Mouse (Mus musculus) forebrain, embryonic 13.5 days (tissue): ENCODE measurements around the gene Dsn1. TPM values are rescaled to one million over a fixed set of nuclear protein-coding genes. Genes with fewer than 3 reads are reported as not detected.

Experiments used
- ATAC-seq: fragments of 200-750 bp; cut with Nextera tagmentation; 2 replicates; pipeline ENCODE4 v1.8.0; 2017
- H3K27ac ChIP-seq: fragments of 300-500 bp; sonication (generic); 2 replicates; pipeline ENCODE4 v1.5.1; 2015; ENCODE audit warnings: inconsistent platforms, mild to moderate bottlenecking, moderate library complexity
- H3K27me3 ChIP-seq: fragments of 300-500 bp; sonication (generic); 2 replicates; pipeline ENCODE4 v1.6.1; 2015; ENCODE audit warnings: mild to moderate bottlenecking, inconsistent platforms
- H3K36me3 ChIP-seq: fragments of 300-500 bp; sonication (generic); 2 replicates; pipeline ENCODE4 v1.6.1; 2015; ENCODE audit warnings: mild to moderate bottlenecking, inconsistent platforms; ENCODE audit not compliant: poor library complexity, severe bottlenecking
- H3K4me1 ChIP-seq: fragments of 300-500 bp; sonication (generic); 2 replicates; pipeline ENCODE4 v1.6.1; 2015; ENCODE audit warnings: inconsistent platforms
- H3K4me2 ChIP-seq: fragments of 300-500 bp; sonication (generic); 2 replicates; pipeline ENCODE4 v1.6.1; 2015; ENCODE audit warnings: inconsistent platforms, mild to moderate bottlenecking, moderate library complexity
- H3K4me3 ChIP-seq: fragments of 300-500 bp; sonication (generic); 2 replicates; pipeline ENCODE4 v1.5.1; 2015; ENCODE audit warnings: mild to moderate bottlenecking, inconsistent platforms
- H3K9ac ChIP-seq: fragments of 300-500 bp; sonication (generic); 2 replicates; pipeline ENCODE4 v1.6.1; 2015; ENCODE audit warnings: mild to moderate bottlenecking, inconsistent platforms
- H3K9me3 ChIP-seq: fragments of 300-500 bp; sonication (generic); replicated peaks from 2 replicates; pipeline ENCODE4 v1.6.1; 2016; ENCODE audit warnings: inconsistent platforms
- WGBS: fragments of 180-500 bp; shearing (Covaris S2); methylation state at CpG from one replicate; pipeline ENCODE4 v1.1.7; 2015; 5-methylcytosine and 5-hydroxymethylcytosine counted together
- polyA plus RNA-seq: library from polyadenylated mRNA; unstranded; fragments of >200 nt; fragmentation: Nextera tagmentation; extraction: Ambion mirVana; gene quantifications from 2 replicates; pipeline ENCODE4 v1.2.1, GENCODE M21; 2015

Gene Dsn1
- polyA plus RNA-seq: 38.8 TPM in 2 replicates

DNA sequence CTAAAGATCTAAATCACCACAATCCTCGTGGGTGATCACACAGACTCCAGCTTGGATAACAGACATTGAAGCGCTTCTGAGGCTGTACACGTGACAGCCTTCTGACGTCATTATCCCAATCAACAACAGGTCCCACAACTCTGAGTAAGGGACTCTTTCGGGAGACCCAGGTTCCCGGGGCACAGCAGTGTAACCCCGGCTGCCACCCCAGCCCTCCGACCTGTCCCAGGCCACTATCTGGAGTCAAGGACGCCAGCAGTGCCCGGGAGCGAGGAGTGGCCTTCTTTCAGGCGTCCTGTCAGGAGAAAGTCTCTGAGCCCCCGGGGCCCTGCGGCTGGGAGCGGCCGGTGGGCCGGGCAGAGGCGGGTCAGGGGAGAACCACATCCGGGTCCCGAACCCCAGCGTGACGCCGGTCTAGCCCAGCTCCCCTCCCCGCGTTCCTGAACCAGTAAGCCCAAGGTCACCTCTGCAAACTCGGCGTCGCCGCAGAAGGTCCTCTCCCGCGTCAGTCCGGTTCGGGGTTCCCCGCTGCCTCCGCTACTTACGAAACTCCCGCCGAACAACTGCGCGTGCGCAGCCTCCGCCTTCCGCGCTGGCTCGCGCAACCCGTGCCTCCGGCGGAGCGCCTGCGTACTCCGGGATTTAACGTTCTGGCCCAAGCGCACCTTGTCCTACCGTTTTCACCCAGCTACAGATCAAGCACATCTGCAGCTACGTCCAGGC, at the start of gene Dsn1:
Gene Dsn1, minus strand, starts transcription at position 644 of the 723 bp plus-strand sequence.
- peak within 1 kb of the TSS; percentile 78 for H3K27ac ChIP-seq
- H3K36me3 ChIP-seq: peaks cover 24% of the 10 kb centered on the region
- H3K9me3 ChIP-seq: no peaks in the 10 kb centered on the region
- peak; percentile 85 for ATAC-seq
- WGBS: under 1% methylated on average over 54 of the region's 56 CpGs
- H3K9ac ChIP-seq: peak within 1 kb of the TSS; percentile 78
- peak within 1 kb of the TSS; percentile 88 for H3K4me2 ChIP-seq
- H3K4me1 ChIP-seq: peaks cover 21% of the 10 kb centered on the region
- peak within 1 kb of the TSS; percentile 66 for H3K4me3 ChIP-seq
- no peaks in the 10 kb centered on the region for H3K27me3 ChIP-seq

DNA sequence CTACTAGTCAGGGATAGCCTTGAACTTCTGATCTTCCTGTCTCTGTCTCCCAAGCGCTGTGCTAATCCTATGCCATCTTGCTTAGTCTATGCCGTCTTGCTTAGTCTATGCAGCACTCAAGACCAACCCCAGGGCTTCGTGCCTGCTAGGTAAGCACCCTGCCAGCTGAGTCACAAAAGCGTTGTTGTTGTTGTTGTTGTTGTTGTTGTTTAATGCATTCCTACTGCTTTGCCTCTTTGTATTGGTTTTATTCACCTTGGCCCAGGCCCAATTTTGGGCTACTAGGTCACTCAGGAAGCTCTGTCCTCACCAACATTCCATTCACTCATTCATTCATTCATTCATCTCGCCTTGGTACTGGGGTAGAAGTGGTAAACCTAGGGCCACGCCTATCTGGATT, 48.8 kb upstream of the Dsn1 start:
- Histone ChIP-seq H3K27ac (no peak overlapping the region), H3K4me2 (no peak overlapping the region), H3K9me3 (no peaks in the 10 kb centered on the region), H3K4me1 (peaks cover 46% of the 10 kb centered on the region), H3K27me3 (no peaks in the 10 kb centered on the region), H3K36me3 (peaks cover 73% of the 10 kb centered on the region), H3K9ac (no peak overlapping the region), H3K4me3 (no peak overlapping the region)
- no peak for ATAC-seq
- WGBS: 87% methylated on average over 6 of the region's 6 CpGs

DNA sequence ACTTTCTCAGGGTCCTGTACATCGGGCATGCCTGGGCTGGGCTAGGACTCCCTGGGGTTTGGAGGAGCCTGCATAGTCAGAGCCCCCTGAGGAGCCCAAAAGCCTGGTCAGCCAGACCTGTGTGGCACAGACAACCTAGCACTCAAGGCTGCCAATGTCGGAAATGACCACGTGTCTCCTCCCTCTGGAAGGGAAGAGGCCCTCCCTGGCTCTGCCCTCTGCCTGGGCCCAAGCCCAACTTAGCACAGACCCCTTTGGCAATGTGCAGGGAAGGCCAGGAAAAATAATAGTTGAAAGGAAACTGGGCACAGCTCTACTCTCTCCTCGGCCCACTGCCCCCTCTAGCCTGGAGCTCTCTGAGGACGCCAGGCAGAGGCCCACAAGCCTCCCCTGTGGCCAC, 47.9 kb upstream of the Dsn1 start:
- Histone ChIP-seq H3K4me2 (no peak overlapping the region), H3K27me3 (no peaks in the 10 kb centered on the region), H3K9ac (no peak overlapping the region), H3K36me3 (peaks cover 70% of the 10 kb centered on the region), H3K4me3 (no peak overlapping the region), H3K4me1 (peaks cover 55% of the 10 kb centered on the region), H3K9me3 (no peaks in the 10 kb centered on the region), H3K27ac (0 out of 2 replicates have a peak overlapping the region, but pooled peaks have one; percentile 11)
- 67% methylated on average over 5 of the region's 5 CpGs for WGBS
- ATAC-seq: no peak

GRCm38 (mm10) chr2:157054297-157054696, 47.3 kb upstream of the Dsn1 start:
- Histone ChIP-seq H3K27ac (0 out of 2 replicates have a peak overlapping the region, but pooled peaks have one; percentile 11), H3K4me3 (no peak overlapping the region), H3K9me3 (no peaks in the 10 kb centered on the region), H3K4me2 (no peak overlapping the region), H3K9ac (no peak overlapping the region), H3K36me3 (peaks cover 65% of the 10 kb centered on the region), H3K4me1 (peaks cover 55% of the 10 kb centered on the region), H3K27me3 (no peaks in the 10 kb centered on the region)
- ATAC-seq: no peak
- 95% methylated on average over 8 of the region's 8 CpGs for WGBS

DNA sequence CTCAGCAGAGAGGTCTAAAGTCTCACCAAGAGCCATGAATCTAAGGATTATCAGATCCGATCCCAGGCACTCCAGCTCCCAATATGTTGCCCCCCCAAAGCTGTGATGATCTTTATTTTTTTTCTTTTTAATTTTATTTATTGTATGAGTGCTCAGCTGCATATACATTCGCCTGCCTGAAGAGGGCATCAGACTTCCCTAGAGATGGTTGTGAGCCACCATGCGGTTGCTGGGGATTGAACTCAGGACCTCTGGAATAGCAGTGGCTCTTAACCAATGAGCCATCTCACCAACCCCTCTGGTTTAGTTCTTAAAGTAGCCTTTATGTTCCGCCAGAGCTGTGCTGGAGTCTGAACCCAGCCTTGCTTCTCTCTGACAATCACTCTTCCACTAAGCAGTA, 46.8 kb upstream of the Dsn1 start:
- 81% methylated on average over 4 of the region's 4 CpGs for WGBS
- no peak overlapping the region for H3K9ac ChIP-seq
- H3K9me3 ChIP-seq: no peaks in the 10 kb centered on the region
- no peaks in the 10 kb centered on the region for H3K27me3 ChIP-seq
- no peak for ATAC-seq
- no peak overlapping the region for H3K27ac ChIP-seq
- H3K4me2 ChIP-seq: no peak overlapping the region
- H3K4me3 ChIP-seq: no peak overlapping the region
- H3K36me3 ChIP-seq: peaks cover 65% of the 10 kb centered on the region
- peaks cover 55% of the 10 kb centered on the region for H3K4me1 ChIP-seq

DNA sequence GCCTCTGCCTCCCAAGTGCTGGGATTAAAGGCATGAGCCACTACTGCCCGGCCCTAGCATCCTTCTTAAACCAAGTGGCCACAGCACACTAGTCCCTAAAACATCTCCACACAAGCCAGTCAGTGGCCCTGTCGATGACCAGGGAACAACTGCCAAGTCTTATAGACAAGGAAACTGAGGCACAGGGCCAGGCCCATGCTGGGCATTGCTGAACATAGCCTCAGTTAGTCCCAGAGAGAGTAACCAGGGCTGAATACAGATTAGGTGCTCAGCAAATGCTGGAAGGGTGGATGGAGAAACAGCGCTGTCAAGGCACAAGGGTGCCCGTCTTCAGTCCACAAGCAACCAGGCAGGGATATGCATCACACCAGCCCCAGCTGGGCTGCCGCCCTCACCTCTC, 46.2 kb upstream of the Dsn1 start:
- ATAC-seq: no peak
- Histone ChIP-seq H3K4me2 (no peak overlapping the region), H3K9ac (no peak overlapping the region), H3K27ac (no peak overlapping the region), H3K4me1 (peaks cover 55% of the 10 kb centered on the region), H3K36me3 (peaks cover 71% of the 10 kb centered on the region), H3K27me3 (no peaks in the 10 kb centered on the region), H3K4me3 (no peak overlapping the region), H3K9me3 (no peaks in the 10 kb centered on the region)
- 97% methylated on average over 5 of the region's 5 CpGs for WGBS

GRCm38 (mm10) chr2:157052448-157052847, 45.5 kb upstream of the Dsn1 start:
- 0 out of 2 replicates have a peak overlapping the region, but pooled peaks have one; percentile 10 for H3K27ac ChIP-seq

DNA sequence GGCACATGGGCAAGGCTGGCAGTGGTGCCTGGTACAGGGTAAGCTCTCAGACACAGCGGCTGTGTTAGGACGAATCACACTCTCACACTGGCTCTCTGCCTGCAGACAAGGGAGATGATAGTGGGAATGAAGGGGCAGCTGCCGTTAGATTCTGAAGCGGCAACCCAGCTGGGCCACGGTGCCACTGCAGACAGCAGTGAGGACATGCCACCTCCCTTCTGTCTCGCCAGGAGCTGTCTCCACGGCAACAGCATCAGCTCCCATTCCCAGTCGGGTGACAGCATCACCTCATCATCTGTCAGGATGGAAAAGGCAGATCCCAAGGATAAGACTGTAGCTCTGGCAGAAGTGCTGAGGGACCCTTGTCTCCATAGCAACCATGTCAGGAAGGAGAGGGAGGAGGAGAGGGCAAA, 42.9 kb upstream of the Dsn1 start:
- Histone ChIP-seq H3K4me3 (no peak overlapping the region), H3K27ac (peak overlapping the region; percentile 87), H3K27me3 (no peaks in the 10 kb centered on the region), H3K9me3 (no peaks in the 10 kb centered on the region), H3K4me1 (peaks cover 46% of the 10 kb centered on the region), H3K4me2 (peak overlapping the region; percentile 28), H3K9ac (0 out of 2 replicates have a peak overlapping the region, but pooled peaks have one; percentile 38), H3K36me3 (peaks cover 72% of the 10 kb centered on the region)
- peak; percentile 93 for ATAC-seq
- 33% methylated on average over 8 of the region's 8 CpGs for WGBS

More at GRCm38 (mm10) chr2:157052448-157052847, 45.5 kb upstream of the Dsn1 start:
- Histone ChIP-seq H3K9me3 (no peaks in the 10 kb centered on the region), H3K4me3 (no peak overlapping the region), H3K4me2 (no peak overlapping the region), H3K4me1 (peaks cover 54% of the 10 kb centered on the region), H3K36me3 (peaks cover 69% of the 10 kb centered on the region), H3K27me3 (no peaks in the 10 kb centered on the region), H3K9ac (0 out of 2 replicates have a peak overlapping the region, but pooled peaks have one; percentile 2)
- 89% methylated on average over 8 of the region's 8 CpGs for WGBS
- no peak for ATAC-seq

GRCm38 (mm10) chr2:157048395-157049181, 41.6 kb upstream of the Dsn1 start:
- H3K9ac ChIP-seq: no peak overlapping the region

DNA sequence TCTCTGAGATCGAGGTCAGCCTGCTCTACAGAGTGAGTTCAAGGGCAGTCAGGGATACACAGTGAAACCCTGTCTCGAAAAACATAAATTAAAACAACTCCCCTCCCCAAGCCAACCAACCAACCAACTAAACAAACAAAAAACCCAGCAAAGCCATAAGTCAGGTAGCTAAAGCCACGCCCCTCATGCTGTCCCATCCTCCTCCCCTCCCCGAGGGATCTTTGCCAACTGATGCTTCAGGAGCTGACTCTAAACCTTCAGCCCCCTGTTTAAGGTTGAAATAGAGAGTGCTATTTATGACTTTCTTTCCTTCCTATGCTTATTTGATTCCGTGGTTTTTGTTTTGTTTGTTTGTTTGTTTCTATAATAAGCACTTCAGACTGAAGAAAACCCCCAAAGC, 40.0 kb upstream of the Dsn1 start:
- WGBS: 92% methylated on average over 5 of the region's 5 CpGs
- ATAC-seq: no peak
- Histone ChIP-seq H3K9ac (no peak overlapping the region), H3K4me1 (peaks cover 45% of the 10 kb centered on the region), H3K27ac (no peak overlapping the region), H3K4me2 (no peak overlapping the region), H3K27me3 (no peaks in the 10 kb centered on the region), H3K4me3 (no peak overlapping the region), H3K36me3 (peaks cover 65% of the 10 kb centered on the region), H3K9me3 (no peaks in the 10 kb centered on the region)

More at GRCm38 (mm10) chr2:157048395-157049181, 41.6 kb upstream of the Dsn1 start:
- ATAC-seq: no peak
- Histone ChIP-seq H3K4me3 (no peak overlapping the region), H3K27ac (peak overlapping the region; percentile 87), H3K36me3 (peaks cover 72% of the 10 kb centered on the region), H3K4me2 (0 out of 2 replicates have a peak overlapping the region, but pooled peaks have one; percentile 28), H3K4me1 (peaks cover 46% of the 10 kb centered on the region), H3K27me3 (no peaks in the 10 kb centered on the region), H3K9me3 (no peaks in the 10 kb centered on the region)
- WGBS: 77% methylated on average over 13 of the region's 13 CpGs

DNA sequence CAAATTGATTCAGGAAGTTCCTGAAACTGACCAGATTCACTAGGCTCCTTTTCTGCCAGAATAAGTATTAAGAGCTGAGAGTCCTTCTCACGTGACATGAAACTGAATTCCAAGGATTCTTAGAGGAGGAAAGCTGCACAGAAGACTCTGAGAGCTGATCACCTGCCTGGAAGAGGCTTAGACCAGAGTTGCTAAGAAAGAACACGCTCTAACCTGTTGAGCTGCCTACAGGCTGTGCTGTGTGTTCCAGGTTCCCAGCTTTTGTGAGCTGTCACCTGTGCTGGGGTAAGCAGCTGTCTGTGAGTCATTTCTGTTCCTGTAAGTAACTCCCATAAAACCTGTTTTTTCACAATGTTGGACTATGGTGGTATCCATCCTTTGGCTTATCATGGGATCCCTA, 39.0 kb upstream of the Dsn1 start:
- no peak overlapping the region for H3K9ac ChIP-seq
- ATAC-seq: no peak
- no peak overlapping the region for H3K4me2 ChIP-seq
- 94% methylated on average over 2 of the region's 2 CpGs for WGBS
- H3K4me1 ChIP-seq: peaks cover 38% of the 10 kb centered on the region
- peaks cover 70% of the 10 kb centered on the region for H3K36me3 ChIP-seq
- H3K27me3 ChIP-seq: no peaks in the 10 kb centered on the region
- H3K27ac ChIP-seq: no peak overlapping the region
- no peaks in the 10 kb centered on the region for H3K9me3 ChIP-seq
- H3K4me3 ChIP-seq: no peak overlapping the region

DNA sequence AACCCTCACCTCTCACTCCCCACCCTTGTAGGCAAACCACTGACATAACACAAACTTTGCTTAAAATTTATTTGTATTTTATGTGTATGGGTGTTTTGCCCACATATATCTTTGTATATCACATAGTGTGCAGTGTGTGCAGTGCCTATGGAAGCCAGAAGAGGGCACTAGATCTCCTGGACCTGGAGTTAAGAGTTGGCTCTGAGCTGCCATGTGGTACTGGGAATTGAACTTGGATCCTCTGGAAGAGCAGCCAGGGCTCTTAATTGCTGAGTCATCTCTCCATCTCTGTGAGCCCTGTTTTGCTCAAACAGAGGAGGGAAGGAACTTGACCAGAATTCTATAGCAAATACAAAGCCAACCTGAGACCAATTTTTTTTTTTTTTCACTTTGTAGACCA, 37.0 kb upstream of the Dsn1 start:
- H3K36me3 ChIP-seq: peaks cover 84% of the 10 kb centered on the region
- H3K27ac ChIP-seq: no peak overlapping the region
- H3K4me1 ChIP-seq: peaks cover 19% of the 10 kb centered on the region
- no peak overlapping the region for H3K4me2 ChIP-seq
- no peaks in the 10 kb centered on the region for H3K9me3 ChIP-seq
- no peaks in the 10 kb centered on the region for H3K27me3 ChIP-seq
- ATAC-seq: no peak
- H3K9ac ChIP-seq: no peak overlapping the region
- no peak overlapping the region for H3K4me3 ChIP-seq
